Mouse (Mus musculus) lung, adult 2 months (tissue): ENCODE results near the gene Mfsd9. TPM values are rescaled to one million over a fixed set of nuclear protein-coding genes. Genes with fewer than 3 reads are reported as not detected.

Experiments
- DNase-seq: peaks from one replicate; pipeline ENCODE4 v3.0.0; 2022
- H3K4me1 ChIP-seq: fragments of 200-500 bp; 2 replicates; pipeline ENCODE4 v1.6.1; 2011; ENCODE audit warnings: low read length; ENCODE audit not compliant: control insufficient read depth, insufficient read depth
- H3K4me3 ChIP-seq: fragments of 200-500 bp; replicated peaks from 2 replicates; pipeline ENCODE3; 2011; ENCODE audit warnings: low read depth, mild to moderate bottlenecking, control low read depth, low read length; ENCODE audit errors: extremely low read depth
- CTCF ChIP-seq: fragments of 200-500 bp; IDR thresholded peaks from 2 replicates; pipeline ENCODE4 v1.5.1; 2011; ENCODE audit warnings: mild to moderate bottlenecking, low read length, control low read depth; ENCODE audit not compliant: insufficient read depth
- POLR2A ChIP-seq: fragments of 200-500 bp; IDR thresholded peaks from 2 replicates; pipeline ENCODE4 v1.6.1; 2011; ENCODE audit warnings: low read depth, mild to moderate bottlenecking, control low read depth, low read length, borderline replicate concordance; ENCODE audit errors: extremely low read depth
- WGBS: fragments of 180-500 bp; shearing (Covaris S2); methylation state at CpG from one replicate; pipeline ENCODE4 v1.1.7; 2018; 5-methylcytosine and 5-hydroxymethylcytosine counted together
- polyA plus RNA-seq: library from polyadenylated mRNA; depleted of rRNA; stranded (reverse); fragments of >200 nt; gene quantifications from 2 replicates; pipeline ENCODE4 v1.2.3, GENCODE M21; 2012

The Mfsd9 gene
- polyA plus RNA-seq, 1 experiment, result 2.8 TPM

- H3K4me3 ChIP-seq, result no peak overlapping the region
- no peak for DNase-seq
- H3K4me1 ChIP-seq, result no peaks in the 10 kb centered on the region
- no peak for TF ChIP-seq CTCF
- TF ChIP-seq POLR2A, result no peak
- WGBS, result 75% methylated on average over 3 of the region's 3 CpGs
These were observed 18.2 kb upstream of the Mfsd9 start for GRCm38 (mm10) chr1:40808643-40809042.

DNA sequence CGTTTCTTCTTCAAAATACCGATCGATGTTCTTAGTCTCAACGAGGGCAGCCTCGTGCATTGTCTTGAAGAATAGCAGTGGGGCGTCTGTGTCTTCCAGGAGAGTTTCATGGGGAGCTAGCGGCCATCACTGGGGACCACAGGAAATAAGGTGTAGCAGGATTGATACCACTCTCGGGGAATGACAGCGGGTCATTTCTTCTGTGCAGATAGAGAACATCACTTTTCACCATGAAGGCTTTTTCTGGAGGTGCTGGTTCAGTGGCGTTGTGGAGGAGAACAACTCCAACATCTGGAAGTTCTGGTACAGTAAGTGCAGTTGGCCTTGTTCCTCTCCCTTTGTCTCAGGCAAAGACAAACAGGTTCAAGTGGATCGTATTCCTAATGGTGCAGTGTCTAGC is 15.4 kb upstream of the Mfsd9 start:
- DNase-seq, result no peak
- WGBS, result 89% methylated on average over 11 of the region's 11 CpGs
- no peaks in the 10 kb centered on the region for H3K4me1 ChIP-seq
- H3K4me3 ChIP-seq, result no peak overlapping the region
- no peak for TF ChIP-seq CTCF
- TF ChIP-seq POLR2A, result no peak

DNA sequence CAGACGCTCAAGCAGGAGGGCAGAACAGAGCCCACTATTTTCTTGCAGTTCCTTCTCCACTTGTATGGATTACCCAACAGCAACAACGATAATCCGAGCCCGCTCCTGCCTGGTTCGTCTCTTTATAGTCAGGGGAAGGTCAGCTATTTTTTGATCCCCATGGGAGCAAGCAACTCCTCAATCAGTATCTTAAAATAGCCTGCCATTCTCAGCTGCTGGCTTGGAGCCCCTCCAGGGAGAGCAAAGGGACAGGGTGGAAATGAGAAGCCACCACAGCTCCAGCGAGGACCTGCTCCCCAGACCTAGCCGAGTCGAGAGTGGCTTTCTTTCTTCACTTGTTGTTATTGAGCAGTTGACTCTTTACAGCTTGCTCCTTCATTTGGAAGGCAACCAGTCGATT is 14.9 kb upstream of the Mfsd9 start, which contains the start of gene Tmem182:
Gene Tmem182 (plus strand): TSS at position 251 of the 400 bp plus-strand sequence.
- no peak for TF ChIP-seq CTCF
- no peak for TF ChIP-seq POLR2A
- DNase-seq, result no peak
- WGBS, result 55% methylated on average over 9 of the region's 9 CpGs
- no peak within 1 kb of the TSS for H3K4me3 ChIP-seq
- H3K4me1 ChIP-seq, result no peaks in the 10 kb centered on the region

DNA sequence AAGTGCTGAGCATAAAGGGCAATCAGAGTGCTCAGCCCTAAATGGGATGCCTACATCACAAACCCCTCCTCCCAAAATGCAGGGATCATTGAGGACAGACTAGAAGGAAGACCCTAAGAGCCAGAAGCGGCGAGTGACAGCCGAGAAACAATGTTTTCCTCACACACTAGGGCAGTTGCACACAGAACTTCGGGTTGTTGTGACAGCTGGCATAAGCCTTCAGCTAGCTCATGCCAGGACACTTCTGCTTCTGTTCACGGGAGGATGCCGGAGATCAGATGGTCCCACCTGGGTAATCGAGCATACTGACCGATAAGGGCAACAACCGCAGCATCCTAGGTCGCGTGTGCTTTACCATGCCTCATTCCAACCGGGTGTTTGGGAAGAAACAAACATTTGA is 13.6 kb upstream of the Mfsd9 start:
- DNase-seq, result no peak
- Histone ChIP-seq H3K4me3 (no peak overlapping the region), H3K4me1 (no peaks in the 10 kb centered on the region)
- TF ChIP-seq POLR2A (no peak), CTCF (no peak)
- 87% methylated on average over 12 of the region's 12 CpGs for WGBS

- Histone ChIP-seq H3K4me1 (no peaks in the 10 kb centered on the region), H3K4me3 (no peak overlapping the region)
- peak; percentile 30 for DNase-seq
- peak; percentile 39; the same call in 1 of the 2 replicates for TF ChIP-seq CTCF
- TF ChIP-seq POLR2A, result no peak
- WGBS, result 19% methylated on average over 3 of the region's 3 CpGs
These were observed 12.3 kb upstream of the Mfsd9 start for GRCm38 (mm10) chr1:40802759-40803158.

GRCm38 (mm10) chr1:40800908-40801307 is 10.4 kb upstream of the Mfsd9 start:
- WGBS, result 81% methylated on average over 5 of the region's 5 CpGs
- DNase-seq, result no peak
- no peaks in the 10 kb centered on the region for H3K4me1 ChIP-seq
- no peak for TF ChIP-seq POLR2A
- TF ChIP-seq CTCF, result no peak
- H3K4me3 ChIP-seq, result no peak overlapping the region

DNA sequence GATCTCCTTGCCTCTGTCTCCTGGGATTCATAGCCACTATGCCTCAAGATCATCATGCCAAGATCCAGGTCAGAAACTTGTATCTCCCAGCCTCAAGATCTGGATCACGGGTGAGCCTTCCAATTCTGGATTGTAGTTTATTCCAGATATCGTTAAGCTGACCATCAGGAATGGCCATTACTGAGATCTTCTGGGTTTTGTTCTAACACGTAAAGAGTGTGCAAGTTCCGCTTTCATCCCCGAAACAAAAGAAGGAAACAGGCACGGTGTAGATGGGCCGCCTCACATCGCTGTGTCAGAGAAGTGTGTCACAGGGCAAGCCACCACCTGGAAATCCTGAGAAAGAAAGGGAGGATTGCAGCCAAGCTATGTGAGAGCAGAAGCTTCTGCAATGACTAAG is 8.6 kb upstream of the Mfsd9 start:
- no peak for DNase-seq
- no peak for TF ChIP-seq CTCF
- H3K4me1 ChIP-seq, result no peaks in the 10 kb centered on the region
- WGBS, result 77% methylated on average over 8 of the region's 8 CpGs
- no peak overlapping the region for H3K4me3 ChIP-seq

DNA sequence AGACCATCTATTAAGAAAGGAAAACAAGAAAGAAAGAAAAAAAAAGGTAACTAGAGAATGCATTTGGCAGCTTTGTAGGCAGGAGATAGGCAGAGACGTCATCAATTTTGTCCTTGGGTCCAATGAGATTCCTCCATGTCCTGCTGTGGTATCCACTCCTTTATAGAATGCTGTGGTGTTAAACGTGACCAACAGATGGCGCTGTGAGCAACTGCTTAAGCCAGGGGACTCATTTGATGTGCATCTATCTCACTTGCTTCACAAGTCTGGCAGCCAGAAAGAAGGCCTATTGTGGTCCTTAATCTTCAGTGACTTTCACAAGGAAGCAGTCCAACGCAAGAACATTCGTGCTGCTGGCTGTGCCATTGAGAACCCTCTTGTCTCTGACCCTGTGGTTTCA is 6.9 kb upstream of the Mfsd9 start:
- no peak overlapping the region for H3K4me3 ChIP-seq
- no peak for TF ChIP-seq POLR2A
- peak; percentile 51 for TF ChIP-seq CTCF
- H3K4me1 ChIP-seq, result no peaks in the 10 kb centered on the region
- 15% methylated on average over 5 of the region's 5 CpGs for WGBS
- peak; percentile 20 for DNase-seq

- WGBS, result 96% methylated on average over 1 of the region's 1 CpGs
- Histone ChIP-seq H3K4me1 (no peaks in the 10 kb centered on the region), H3K4me3 (no peak overlapping the region)
- TF ChIP-seq POLR2A, result no peak
- no peak for DNase-seq
These were observed 5.0 kb upstream of the Mfsd9 start for GRCm38 (mm10) chr1:40795508-40795907.

GRCm38 (mm10) chr1:40789666-40790233 is 737 bp downstream of the Mfsd9 start:
- Histone ChIP-seq H3K4me3 (peak overlapping the region; percentile 58), H3K4me1 (no peaks in the 10 kb centered on the region; the same call in 1 of the 2 replicates)
- 26% methylated on average over 5 of the region's 5 CpGs for WGBS
- no peak for TF ChIP-seq POLR2A
- no peak for TF ChIP-seq CTCF
- no peak for DNase-seq
